In genomic region chr12:26277002-26277669, GRCm38 (mm10) we compare ENCODE assay signal across 8 mouse cellular contexts.
DNase-seq lines count a peak whose midpoint lies in the region; ATAC-seq lines count a peak whose summit lies in the region.

No protein-coding gene starts in this region.

- peak; percentile 17 for DNase-seq in ovary, postnatal 10 days (ENCODE audit: low spot score)
- DNase-seq in ovary, adult 18-20 months (ENCODE audit: low spot score), result no peak
- peak; percentile 53 for DNase-seq in cerebellum, adult 11 months
- peak; percentile 88 for DNase-seq in hindbrain, embryonic 14.5 days (ENCODE audit: low spot score)
- DNase-seq in left cerebral cortex, postnatal 14 days (ENCODE audit: low spot score in 2 of 2), result peak; percentile 84 to 89
- DNase-seq in thymus, postnatal 36 days, result peak; percentile 12 to 31

- intact Hi-C loops in left cerebral cortex, postnatal 14 days (cut with DNase I), result loop anchor here (5.0 to 10.0 kb wide), 3 partner anchors 190 to 1250 kb away; no protein-coding TSS in a partner anchor

- H3K27me3 ChIP-seq in forebrain, embryonic 15.5 days, result no peaks in the 10 kb centered on the region
- no peaks in the 10 kb centered on the region; the same call in 1 of the 2 replicates for H3K27me3 ChIP-seq in hindbrain, embryonic 14.5 days (ENCODE audit: control insufficient read depth, insufficient read depth, low read length)
- no peaks in the 10 kb centered on the region for H3K27me3 ChIP-seq in midbrain, embryonic 16.5 days (ENCODE audit: control insufficient read depth, insufficient read depth, low read depth, low read length)

- H3K4me3 ChIP-seq in forebrain, embryonic 15.5 days, result no peak overlapping the region
- no peak overlapping the region for H3K4me3 ChIP-seq in hindbrain, embryonic 14.5 days (replicated peaks; ENCODE audit: low read length)
- no peak overlapping the region for H3K4me3 ChIP-seq in midbrain, embryonic 16.5 days (ENCODE audit: low read depth, low read length)

- H3K4me2 ChIP-seq in forebrain, embryonic 15.5 days (replicated peaks), result no peak overlapping the region
- H3K4me2 ChIP-seq in hindbrain, embryonic 14.5 days (replicated peaks), result no peak overlapping the region
- no peak overlapping the region for H3K4me2 ChIP-seq in midbrain, embryonic 16.5 days (ENCODE audit: low read length)

- H3K9ac ChIP-seq in forebrain, embryonic 15.5 days (replicated peaks), result no peak overlapping the region
- no peak overlapping the region for H3K9ac ChIP-seq in hindbrain, embryonic 14.5 days
- no peak overlapping the region; the same call in 1 of the 2 replicates for H3K9ac ChIP-seq in midbrain, embryonic 16.5 days (ENCODE audit: low read depth, low read length)

- no peaks in the 10 kb centered on the region for H3K9me3 ChIP-seq in forebrain, embryonic 15.5 days
- no peaks in the 10 kb centered on the region for H3K9me3 ChIP-seq in hindbrain, embryonic 14.5 days (ENCODE audit: control insufficient read depth, low read length)
- no peaks in the 10 kb centered on the region for H3K9me3 ChIP-seq in midbrain, embryonic 16.5 days (replicated peaks; ENCODE audit: control insufficient read depth, low read length, poor library complexity, severe bottlenecking)

- H3K27ac ChIP-seq in forebrain, embryonic 15.5 days (replicated peaks), result peak overlapping the region; percentile 66
- 0 out of 2 replicates have a peak overlapping the region, but pooled peaks have one; percentile 39 for H3K27ac ChIP-seq in hindbrain, embryonic 14.5 days
- H3K27ac ChIP-seq in midbrain, embryonic 16.5 days (ENCODE audit: low read length), result peak overlapping the region; percentile 47; the same call in 1 of the 2 replicates

- H3K36me3 ChIP-seq in forebrain, embryonic 15.5 days, result no peaks in the 10 kb centered on the region
- no peaks in the 10 kb centered on the region for H3K36me3 ChIP-seq in hindbrain, embryonic 14.5 days (replicated peaks; ENCODE audit: control insufficient read depth, insufficient read depth)
- H3K36me3 ChIP-seq in midbrain, embryonic 16.5 days (ENCODE audit: control insufficient read depth, insufficient read depth, low read length), result no peaks in the 10 kb centered on the region

- peaks cover 16% of the 10 kb centered on the region for H3K4me1 ChIP-seq in forebrain, embryonic 15.5 days
- peaks cover 4% of the 10 kb centered on the region; the same call in 1 of the 2 replicates for H3K4me1 ChIP-seq in hindbrain, embryonic 14.5 days (replicated peaks; ENCODE audit: control insufficient read depth, insufficient read depth, low read length)
- peaks cover 4% of the 10 kb centered on the region; the same call in 1 of the 2 replicates for H3K4me1 ChIP-seq in midbrain, embryonic 16.5 days (ENCODE audit: control insufficient read depth, insufficient read depth, low read length)

- ATAC-seq in forebrain, embryonic 15.5 days (replicated peaks), result peak; percentile 67
- ATAC-seq in hindbrain, embryonic 14.5 days (ENCODE audit: low FRiP score), result peak; percentile 46; the same call in 1 of the 2 replicates
- peak; percentile 81; the same call in 1 of the 2 replicates for ATAC-seq in midbrain, embryonic 16.5 days

- WGBS in forebrain, embryonic 15.5 days, result 24% methylated on average over 7 of the region's 7 CpGs
- WGBS in hindbrain, embryonic 14.5 days, result 33% methylated on average over 7 of the region's 7 CpGs
- WGBS in midbrain, embryonic 16.5 days, result 32% methylated on average over 7 of the region's 7 CpGs
